Mouse (Mus musculus) MEL-GATA-1-ER (cell line): ENCODE measurements around the gene Cdpf1.

Source experiments
- DNase-seq: peaks from one replicate; pipeline ENCODE4 v3.0.0-alpha.2; 2012; ENCODE audit warnings: low read depth; ENCODE audit errors: extremely low read depth

The Cdpf1 gene

DNA sequence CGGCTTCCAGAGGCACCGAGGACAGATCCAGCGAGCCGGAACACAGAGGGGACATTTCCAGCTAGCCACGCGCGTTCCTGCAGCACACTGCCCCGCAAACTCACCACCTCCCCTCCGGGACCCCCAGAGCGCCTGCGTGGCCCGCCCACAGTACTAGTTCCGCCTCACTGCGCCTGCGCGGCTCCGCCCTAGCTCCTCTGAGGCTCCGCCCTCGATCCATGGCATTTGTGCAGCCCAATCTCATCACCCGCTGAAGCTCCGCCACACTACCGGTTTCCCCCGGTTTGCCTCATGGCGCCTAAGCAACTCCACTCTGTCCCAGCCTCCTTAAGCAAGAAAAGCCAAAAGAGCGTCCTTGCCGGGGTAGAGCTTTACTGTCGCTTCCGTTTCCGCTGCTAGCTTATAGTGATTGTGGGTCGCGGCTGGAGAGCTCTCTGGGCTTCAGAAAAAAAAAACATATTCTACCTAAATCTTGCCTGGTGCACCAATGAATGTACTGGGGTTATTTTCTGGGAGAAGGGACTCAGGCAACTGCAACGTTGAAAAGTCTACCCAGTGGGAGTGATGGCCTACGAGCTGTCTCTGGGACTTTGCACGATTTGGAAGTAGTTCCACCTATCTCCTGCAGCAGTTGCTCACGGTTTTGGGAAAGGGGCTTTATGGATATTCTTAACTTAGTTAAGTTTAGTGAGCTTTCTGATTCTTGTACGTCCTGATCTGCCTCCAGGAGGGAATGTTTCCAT is at the start of gene Cdpf1:
TSS of gene Cdpf1 (minus strand) at position 163 of the 743 bp plus-strand sequence.
- DNase-seq: peak; percentile 84

GRCm38 (mm10) chr15:85859490-85860031 is 48.1 kb upstream of the Cdpf1 start, which contains the start of gene Gtse1:
Gtse1 (plus strand) TSS chr15:85859745.
- peak; percentile 98 for DNase-seq

GRCm38 (mm10) chr15:85858980-85859489 is 47.5 kb upstream of the Cdpf1 start:
- no peak for DNase-seq

GRCm38 (mm10) chr15:85851656-85852392 is 40.3 kb upstream of the Cdpf1 start:
- no peak for DNase-seq

DNA sequence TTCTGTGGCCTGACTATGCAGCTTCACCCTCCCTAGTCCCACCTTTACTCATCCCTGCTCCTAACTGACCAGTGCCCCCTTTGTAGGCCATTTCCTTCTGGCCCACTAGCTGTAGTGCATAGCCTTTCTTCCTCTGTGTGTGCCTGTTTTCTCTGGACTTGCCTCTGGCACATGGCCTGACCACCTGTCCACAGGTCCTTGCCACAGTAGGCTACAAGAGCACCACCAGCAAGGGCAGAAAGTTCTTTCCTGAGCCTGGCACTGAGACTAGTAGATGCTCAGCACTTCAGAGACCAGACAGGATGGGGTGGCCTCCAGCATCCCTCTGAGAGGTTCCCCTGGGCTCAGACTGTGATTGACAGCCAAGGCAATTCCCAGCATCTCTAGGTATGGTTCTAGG is 33.6 kb upstream of the Cdpf1 start:
- no peak for DNase-seq

GRCm38 (mm10) chr15:85841796-85842360 is 30.4 kb upstream of the Cdpf1 start:
- DNase-seq: no peak

DNA sequence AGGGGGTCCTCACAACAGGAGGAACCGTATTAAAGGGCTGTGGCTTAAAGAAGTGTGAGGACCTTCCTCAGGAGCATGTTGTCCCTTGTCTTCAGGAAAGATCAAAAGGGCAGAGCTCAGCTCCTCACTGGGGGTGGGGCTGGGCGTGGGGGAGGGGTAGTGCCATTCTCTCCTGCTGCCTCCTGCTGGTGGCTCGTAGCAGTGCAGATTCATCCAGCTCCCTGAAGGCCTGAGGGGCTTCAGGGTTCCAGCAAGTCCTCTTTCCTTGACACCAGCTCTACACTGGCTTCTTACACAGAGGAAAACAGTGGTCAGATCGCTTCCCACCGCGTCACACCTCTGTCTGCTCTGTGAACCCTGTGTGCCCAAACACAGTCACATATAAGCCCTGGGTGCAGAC is 29.5 kb upstream of the Cdpf1 start:
- no peak for DNase-seq

- DNase-seq: no peak
These were observed 25.4 kb upstream of the Cdpf1 start for GRCm38 (mm10) chr15:85836887-85837286.

GRCm38 (mm10) chr15:85835335-85835734 is 23.8 kb upstream of the Cdpf1 start:
- DNase-seq: no peak

DNA sequence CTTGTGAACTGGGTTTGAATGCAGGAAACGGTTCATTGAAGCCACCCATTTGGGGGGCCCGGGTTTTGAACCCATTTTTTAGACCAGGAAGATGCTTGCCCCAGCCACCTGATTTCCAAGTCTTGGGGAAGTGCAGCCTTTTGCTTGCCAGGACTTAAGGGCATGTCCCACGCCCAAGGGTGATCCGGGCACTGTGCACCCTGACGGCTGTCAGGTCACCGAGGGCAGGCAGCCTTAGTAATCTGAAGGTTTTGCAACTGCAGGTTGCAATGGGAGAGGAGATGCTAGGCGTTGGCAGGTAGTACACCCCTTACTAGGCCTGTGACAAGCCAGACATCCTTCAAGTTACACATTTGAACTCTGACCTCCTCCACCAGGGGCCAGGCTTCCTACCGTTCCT is 21.1 kb upstream of the Cdpf1 start:
- no peak for DNase-seq

DNA sequence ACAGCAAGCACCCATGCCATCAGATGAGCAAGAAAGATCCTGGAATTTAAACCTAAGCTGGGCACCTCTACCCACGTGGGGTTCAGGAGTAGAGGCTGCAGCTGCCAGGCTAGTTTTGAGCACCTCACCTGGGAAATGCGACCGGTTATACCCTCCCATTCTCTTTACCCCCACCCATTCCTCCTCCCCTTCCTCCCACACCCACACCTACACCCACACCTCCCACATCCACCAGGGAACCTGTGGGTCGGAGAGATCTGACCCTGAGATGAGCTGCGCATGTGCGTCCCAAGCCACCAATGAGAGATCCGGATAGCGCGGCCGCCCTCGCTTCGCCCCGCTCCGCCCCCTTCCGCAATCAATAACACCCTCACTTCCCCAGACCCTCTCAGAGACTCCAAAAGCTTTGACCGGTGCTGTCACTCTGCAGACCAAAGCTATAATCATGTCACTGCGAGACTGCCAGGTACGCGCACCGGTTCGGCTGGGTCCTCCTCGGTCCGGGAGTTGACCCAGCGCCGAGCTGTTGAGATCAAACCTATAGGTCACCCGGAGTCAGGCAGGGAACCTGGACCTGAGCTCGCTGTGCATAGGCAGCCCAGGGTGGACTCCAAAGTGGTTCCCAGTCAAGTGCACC is 20.6 kb upstream of the Cdpf1 start, which contains the start of gene Ttc38:
TSS of gene Ttc38 (plus strand) at position 353 of the 637 bp plus-strand sequence.
- DNase-seq: peak; percentile 54

GRCm38 (mm10) chr15:85829470-85829869 is 18.0 kb upstream of the Cdpf1 start:
- DNase-seq: no peak

GRCm38 (mm10) chr15:85828071-85828470 is 16.6 kb upstream of the Cdpf1 start:
- no peak for DNase-seq

GRCm38 (mm10) chr15:85826676-85827075 is 15.2 kb upstream of the Cdpf1 start:
- no peak for DNase-seq

- no peak for DNase-seq
These were observed 10.5 kb upstream of the Cdpf1 start for GRCm38 (mm10) chr15:85822011-85822359.

DNA sequence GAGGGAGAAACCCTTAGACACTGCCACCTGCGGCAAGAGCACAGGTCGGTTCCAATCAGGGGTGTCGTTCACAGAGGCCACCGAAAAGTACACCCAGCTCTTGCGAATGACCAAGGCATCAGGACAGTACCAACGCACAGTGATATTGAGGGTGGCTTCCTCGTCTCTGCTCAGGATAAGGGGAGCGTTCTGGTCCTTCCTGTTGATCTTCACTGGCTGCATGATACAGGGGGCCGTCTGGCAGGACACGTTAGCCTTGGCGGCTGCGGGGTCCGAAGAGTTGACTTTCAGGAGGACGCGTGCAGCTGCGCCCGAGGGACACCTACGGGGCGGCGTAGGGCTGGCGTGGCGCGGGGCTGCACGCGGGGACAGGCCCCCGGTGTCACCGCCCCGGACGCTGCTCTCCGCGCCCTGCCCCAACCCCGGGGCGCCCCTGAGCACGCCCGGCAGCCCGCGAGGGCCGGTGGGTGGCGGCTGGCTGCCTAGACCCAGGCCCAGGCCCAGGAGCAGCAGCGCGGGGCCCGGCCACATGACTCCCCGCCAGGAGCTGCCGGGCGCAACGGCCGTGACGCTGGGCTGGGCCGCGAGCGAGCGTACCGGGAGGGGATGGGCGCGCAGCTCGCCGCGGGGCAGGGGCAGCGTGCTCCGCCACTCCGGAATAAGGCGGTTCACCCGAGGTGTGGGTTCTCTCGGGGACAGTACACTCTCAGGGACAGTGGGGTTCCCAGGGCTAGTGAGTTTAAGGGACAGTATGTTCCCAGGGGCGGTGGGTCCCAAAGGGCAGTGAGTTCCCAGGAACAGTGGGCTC is 9.9 kb upstream of the Cdpf1 start, which contains the start of gene Pkdrej:
TSS of gene Pkdrej (minus strand) at position 532 of the 808 bp plus-strand sequence.
- DNase-seq: no peak

- no peak for DNase-seq
These were observed 1.9 kb upstream of the Cdpf1 start for GRCm38 (mm10) chr15:85813428-85813827.

- DNase-seq: peak; percentile 57
These were observed 533 bp downstream of the Cdpf1 start for GRCm38 (mm10) chr15:85810806-85811521.

DNA sequence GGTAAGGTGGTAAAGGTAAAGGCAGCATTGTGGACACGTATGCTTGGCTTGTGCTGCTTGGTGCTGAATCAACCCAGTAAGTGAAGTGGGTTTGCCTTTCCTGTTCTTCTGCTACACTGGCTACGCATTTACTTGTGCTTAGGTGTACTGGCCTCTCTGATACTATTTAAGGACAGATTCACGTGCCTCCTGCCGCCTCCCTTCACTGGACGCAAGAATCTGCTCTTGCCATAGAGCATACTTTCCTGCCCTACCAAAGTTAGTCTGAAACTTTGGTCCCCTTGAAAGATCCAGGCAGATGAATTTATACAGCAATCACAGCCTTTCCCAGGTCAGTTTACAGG is 1.1 kb downstream of the Cdpf1 start:
- DNase-seq: no peak

DNA sequence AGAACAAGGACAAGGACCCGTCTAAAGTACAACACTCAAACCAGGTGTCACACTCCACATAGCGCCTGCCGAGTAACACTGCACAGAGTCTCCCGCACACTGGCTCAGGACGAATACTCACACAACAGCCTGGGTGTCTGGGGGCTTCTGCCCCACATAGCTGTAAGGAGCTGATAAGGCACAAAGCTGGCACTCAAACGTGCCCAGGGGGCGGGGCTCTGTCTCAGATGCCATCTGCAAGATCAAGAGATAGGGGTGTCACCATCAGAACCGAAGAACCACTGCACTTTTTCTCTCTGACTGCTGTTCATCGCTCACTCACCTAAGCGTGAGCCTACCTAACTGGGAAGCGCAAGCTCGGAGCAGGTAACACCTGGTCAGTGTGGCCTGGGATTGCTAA is 2.4 kb downstream of the Cdpf1 start:
- DNase-seq: no peak
